Mouse (Mus musculus) kidney, postnatal 10 days (tissue): ENCODE data around the gene Glra4.

ENCODE experiments used
- DNase-seq: peaks from one replicate; pipeline ENCODE4 v3.0.0; 2021; ENCODE audit warnings: mixed read lengths

Glra4 gene

DNA sequence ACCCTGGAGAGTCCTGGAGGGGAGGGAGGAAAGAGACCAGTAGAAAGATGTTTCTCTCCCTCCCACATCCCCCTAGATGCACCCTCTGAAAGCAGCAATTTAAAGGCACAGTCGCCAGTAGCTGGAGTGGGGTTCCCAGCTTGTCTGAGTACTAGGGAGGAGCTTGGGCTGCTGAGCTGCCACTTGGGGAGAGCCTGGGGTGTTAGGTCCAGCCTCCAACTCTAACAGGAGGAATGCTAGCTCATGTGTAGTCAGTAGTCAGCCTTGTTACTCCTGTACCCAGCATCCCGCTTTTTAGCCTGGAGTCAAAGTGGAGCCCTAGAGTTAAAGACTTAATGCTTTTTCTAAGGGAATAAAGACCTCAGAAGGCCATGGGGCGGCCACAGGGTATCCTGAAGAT lies at the start of gene Glra4:
Gene Glra4 (minus strand): TSS at position 101 of the 400 bp plus-strand sequence.
- DNase-seq = no peak

DNA sequence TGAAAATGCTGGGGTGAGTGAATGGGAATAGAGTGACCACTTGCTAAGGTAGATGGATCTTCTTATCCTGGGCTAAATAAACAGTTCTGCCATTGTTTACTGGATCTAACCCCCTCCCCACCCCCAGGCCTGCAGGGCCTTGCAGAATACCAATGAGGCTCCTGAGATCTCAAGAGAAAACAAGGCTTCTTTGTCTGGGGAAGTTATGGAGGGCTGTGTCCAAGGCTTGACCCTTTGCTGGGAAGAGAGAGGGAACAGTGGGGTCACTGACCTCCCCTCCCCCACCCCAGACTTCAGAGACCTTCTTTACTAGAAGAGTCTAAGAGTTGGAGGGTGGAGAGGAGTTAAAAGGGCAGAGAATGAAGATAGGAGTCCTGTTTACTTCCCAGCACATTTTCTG lies 48.7 kb upstream of the Glra4 start:
- no peak for DNase-seq

DNA sequence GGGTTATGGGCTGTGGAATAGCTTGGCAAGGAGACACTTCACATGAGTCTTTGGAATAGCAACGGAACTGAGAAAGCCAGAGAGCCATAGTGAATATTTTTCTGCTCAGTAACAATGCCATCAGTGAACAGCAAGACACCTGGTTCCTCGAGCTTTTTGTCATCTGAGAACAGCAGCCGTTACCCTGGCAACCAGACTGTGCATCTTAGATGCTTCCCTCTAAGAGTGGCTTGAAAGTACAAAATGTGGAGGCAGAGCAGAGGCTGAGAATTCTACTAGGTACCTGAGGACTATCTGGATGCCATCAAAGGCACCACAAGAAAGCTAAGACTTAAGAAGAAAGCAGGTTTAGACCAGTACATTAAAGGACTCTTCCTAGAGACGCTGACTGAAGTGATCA lies 45.1 kb upstream of the Glra4 start:
- DNase-seq = no peak

DNA sequence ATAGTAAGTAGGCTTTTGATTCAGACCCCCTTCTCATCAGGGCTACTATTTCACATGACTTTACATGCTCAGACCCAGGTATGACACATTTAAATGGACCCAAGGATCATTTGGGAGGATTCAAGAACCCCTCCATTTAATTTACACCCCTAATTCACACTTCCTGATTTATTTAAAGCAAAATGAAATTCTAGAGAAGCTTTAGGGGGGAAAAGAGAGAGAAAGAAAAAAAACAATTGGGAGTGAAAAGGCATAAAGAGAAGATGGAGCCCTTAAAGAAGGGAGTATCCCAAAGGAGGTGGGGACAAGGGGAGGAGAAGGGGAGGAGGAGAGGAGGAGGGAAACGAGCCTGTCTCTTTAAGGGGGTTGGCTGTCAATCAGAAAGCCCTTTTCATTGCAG lies 42.4 kb upstream of the Glra4 start, which contains the start of gene Plp1:
Gene Plp1 (plus strand): TSS at position 301 of the 400 bp plus-strand sequence.
- no peak for DNase-seq

DNA sequence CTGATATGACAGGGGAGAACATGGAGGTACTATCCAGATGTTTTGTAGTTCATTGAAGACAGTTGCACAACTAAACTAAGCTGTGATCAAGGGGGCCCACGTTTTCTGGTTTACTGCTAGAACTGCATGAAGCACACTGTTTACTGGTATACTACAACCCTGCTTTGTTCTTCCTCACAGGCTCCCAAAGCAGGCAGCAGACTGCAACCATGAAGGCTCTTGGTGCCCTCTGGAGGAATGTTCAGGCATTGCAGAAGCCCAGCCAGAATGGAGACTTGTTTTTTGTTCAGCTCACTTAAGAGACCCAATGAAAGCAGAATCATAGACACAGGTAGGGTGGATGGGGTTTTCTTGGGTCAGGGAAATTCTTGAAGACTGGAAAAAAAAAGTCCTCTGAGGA lies 40.3 kb upstream of the Glra4 start:
- peak; percentile 80 for DNase-seq

DNA sequence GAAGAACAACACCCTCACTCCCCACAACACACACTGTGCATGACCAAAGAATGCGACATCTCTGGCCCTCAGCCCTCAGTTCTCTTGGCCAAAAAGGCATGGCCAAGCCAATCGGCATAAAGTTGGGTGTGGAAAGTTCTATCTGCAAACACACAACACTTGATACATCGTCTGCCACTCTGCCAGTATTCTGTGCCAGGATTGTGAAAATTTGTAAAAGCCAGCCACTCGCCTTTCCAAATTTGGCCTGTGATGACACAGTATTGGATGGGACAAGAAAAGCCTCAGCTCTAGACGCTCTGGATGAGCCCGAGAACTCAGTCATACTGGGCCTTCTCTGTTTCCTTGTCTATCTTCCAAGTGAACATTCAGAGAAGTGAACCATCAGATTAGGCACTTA lies 39.8 kb upstream of the Glra4 start:
- DNase-seq = no peak

DNA sequence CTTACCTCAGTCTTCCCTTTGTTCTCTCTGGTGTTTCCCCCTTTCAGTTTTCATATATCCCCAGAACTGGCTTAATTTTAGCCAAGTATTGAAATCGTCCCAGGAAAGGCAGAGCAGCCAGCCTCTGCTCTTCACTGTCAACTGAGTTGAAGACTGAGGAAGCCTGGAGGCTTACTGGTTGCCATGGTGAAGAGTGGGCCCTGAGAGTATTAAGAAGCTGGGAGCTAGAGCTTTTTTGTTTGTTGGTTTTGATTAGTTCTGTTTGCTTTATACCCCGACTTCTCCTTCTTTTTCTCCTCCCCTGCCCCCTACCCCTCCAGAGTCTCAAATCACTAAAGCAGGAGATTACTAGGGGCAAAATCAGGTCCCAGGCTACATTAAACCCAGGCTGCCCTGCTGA lies 17.3 kb upstream of the Glra4 start:
- DNase-seq = no peak

DNA sequence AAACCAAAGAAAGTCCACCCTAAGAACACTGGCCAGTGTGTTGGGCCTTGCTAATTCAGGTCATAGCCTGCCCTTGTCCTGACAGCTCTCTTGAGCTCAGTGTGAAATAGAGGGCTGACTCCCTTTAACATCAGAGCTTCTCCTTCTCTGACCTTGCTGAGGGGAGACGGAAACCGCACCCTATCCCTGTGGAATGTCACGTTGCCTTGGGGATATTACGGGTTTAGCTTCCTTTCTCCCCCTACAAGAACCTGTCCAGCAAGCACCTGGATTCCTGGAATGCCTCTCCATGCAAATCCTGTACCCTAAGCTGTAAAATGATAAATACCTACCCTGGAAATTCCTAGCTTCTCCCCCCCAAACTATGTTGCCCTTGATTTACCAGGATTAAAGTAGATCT lies 9.5 kb upstream of the Glra4 start:
- no peak for DNase-seq

DNA sequence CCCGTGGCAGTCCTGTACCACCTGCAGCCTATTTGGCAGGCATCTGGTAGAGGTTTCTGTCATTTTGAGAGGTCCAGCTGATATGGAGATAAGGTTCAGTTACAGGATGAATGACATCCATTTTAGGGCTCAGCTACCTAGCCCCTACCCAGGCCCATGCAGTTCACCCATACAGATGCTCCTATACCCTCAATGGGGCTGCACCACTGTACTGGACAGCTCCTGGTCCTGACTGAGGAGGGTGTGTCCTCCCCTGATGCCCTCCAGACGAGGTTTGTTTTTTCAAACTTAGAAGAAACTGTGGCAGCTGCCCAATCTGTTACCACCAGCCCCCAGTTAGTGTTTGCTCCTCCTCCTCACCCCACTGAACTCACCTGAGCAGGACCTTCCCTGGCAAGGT lies 679 bp downstream of the Glra4 start:
- no peak for DNase-seq

DNA sequence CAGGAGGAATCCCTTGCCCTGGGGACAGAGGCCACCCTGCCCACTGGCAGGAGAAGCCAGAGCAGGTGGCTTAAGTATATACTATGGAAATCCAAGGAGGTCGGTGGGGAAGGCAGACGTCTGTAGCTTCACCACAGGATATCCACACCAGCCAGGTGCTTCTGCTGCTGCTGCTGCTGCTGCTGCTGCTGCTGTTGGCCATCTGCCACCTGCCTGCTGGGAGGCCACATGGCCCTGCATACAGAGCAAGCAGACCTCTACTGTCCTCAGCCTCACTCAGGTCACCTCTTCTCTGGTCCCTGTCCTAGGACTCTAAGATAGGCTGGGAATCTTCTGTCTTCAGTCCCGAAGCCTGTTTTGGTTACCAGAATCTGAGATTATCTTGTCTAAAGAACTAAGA lies 1.9 kb downstream of the Glra4 start:
- no peak for DNase-seq

DNA sequence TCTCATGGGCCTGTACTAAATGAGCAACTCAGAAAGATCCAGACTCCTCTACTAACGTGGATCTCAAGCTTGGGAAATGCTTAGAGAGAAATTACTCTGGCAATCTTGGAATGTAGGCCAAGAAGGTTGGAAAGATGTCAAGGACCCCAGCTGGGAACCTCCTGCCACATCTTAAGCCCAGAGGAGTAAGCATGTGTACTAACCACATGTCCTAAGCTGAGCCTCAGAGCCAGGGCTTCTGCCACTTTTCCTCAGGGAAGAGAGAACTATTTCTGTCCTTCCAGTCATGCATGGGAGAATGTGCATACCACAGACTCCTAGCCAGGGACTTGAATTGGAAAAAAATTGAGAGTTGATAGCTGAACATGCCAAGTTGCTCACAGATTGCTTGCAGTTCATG lies 6.9 kb downstream of the Glra4 start:
- no peak for DNase-seq

DNA sequence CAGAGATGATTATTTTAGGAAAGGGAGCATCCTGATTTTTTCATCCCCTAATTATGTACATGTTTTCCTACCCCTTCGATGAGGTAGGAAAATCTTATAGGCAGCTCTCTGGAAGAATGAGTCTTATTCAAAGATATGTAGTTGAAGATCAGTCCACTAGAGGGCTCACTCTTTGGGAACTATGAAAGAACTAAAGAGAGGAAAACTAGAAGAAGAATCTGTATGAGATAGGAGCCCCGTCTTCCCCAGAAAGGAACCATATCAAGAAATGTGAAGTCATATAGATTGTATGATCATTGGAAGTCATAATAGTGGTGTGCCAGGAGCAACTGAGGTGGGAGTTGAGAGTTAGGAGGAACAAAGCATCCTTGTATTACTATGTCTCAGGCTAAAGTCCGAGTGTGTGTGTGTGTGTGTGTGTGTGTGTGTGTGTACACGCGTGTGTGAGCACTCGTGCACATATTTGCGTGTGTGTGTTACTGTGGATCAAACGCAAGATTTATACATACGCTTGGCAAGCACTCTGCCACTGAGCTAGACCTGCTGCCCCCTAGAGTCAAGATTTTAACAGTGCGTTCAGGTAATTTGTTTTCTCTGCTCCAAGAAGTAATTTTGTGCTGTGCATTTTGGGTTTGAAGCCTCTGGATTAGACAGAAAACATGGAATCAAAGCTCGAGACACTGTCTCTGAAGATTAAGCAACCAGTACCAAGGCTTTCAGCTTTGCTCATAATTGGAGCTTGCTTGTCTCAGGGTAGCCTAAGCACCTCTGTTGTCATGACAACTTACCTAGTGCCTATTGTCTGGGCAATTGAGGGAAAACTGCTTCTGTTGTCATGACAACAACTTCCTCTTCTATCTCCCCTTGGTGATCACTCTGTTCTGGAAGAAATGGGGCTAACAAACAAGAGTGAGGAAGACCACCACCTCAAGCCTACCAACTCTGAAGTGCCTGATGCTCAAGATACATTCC lies 18.6 kb downstream of the Glra4 start:
- DNase-seq = no peak

DNA sequence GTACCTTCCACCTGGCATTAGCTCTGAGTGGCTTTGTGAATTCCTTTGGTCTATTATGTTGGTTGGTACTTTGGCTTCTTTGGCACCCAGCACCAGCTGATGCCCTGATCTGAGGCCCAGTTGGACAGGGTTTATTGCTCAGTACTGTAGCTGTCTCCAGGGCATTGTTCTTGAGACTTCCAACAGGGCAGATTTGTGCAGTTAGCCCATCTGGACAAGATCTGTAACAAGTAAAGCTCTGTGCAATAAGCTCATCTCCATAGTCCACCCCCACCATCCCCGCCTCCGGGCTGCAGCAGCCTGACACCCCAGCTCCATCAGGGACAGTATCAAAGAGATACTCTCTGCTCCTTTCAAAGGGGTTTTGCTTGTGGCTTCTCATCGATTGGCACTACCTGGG lies 24.5 kb downstream of the Glra4 start:
- DNase-seq = no peak

DNA sequence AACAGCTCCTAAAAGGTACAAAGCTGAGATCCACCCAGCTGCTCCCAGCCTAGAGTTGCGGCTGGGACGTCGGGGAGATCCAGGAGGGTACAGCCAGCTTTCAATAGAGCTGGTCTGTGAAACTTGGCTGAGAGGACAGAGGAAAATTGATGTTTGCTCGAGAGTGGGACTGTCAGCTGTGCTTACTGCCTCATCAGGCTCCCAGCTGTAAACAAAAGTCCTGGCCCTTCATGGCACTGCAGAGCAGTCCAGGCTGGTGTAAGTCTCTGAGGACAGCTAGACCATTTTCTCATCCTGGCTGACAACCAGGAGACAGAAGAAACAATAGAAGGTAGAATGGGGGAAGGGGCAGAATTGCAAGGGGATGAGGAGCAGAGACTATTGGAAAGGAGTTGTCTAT lies 30.6 kb downstream of the Glra4 start:
- no peak for DNase-seq

DNA sequence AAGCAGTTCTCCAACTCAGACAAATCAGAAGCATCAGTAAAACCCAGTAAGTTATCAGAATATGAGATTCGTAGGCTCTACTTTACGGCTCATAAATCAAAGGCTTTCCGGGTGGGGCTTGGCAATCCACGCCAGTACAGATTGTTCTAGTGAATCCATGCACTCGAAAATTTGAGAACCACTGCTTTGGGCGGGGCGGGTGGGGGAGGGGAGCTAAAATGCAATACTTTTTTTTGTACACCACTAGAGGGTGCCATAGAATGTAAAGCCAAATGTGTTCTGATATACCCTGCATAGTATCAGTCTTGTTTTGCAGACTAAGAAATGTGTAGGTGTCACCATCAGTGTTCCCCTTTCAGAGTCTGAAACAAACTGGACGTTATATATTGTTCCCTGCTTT lies 35.3 kb downstream of the Glra4 start:
- no peak for DNase-seq

DNA sequence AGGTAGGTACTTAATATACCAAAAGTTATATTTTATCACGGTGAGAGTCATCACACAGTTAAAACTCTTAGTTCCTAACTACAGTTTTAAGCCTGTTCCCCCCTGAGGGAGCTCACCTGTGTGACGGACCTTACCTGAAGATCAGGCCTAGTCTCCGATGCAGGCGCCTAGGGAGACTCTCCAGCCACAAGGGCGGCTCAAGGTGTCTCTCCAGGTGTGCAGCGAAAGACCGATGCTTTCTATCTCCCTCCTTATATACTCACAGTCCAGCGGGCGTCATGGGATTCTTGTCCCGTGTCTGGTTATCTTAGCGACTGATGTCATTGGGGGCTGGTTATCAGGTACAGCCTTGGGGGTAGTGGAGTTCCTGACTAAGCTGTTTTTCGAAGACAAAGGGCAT lies 36.5 kb downstream of the Glra4 start, which contains the start of gene Morf4l2:
Gene Morf4l2 (minus strand): TSS at position 232 of the 400 bp plus-strand sequence.
- DNase-seq = peak; percentile 6

DNA sequence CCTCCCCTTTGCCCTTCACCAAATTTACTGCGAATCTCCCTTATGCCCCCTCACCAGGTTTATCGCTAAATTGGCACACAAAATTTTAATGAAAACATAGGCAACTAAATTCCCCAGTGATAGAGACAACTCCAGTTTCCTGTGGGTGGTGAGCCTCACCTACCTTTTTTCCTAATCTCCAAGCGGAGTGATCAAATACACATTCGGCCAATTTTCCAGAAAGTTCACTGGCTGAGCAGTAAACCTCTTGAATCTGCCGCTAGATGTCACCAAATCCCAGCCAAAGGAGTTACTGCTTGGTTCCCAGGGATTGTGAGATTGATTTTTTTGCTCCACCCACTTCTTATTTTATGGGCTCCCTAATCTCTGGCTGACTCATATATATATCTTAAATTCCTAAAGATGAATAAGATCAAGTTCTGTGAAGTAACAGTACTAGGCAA lies 37.3 kb downstream of the Glra4 start:
- peak; percentile 74 for DNase-seq

DNA sequence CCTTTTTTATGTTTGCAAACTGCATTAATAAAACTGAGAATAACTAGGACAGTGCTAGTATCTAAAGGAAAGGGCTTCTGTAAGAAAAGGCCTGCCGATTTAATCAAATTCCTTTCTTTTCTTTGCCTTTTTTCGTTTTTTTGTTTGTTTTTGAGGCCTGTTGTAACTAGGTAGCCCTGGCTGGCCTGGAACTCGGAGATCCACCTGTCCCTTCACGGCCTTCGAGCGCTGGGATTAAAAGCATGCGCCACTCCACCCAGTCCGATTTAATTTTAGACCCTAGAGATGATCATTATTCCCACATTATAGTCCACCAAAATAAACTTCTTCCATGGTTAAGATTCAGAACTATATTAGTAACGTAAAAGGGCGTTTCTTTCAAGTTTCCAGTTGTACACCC lies 37.7 kb downstream of the Glra4 start:
- DNase-seq = peak; percentile 14

DNA sequence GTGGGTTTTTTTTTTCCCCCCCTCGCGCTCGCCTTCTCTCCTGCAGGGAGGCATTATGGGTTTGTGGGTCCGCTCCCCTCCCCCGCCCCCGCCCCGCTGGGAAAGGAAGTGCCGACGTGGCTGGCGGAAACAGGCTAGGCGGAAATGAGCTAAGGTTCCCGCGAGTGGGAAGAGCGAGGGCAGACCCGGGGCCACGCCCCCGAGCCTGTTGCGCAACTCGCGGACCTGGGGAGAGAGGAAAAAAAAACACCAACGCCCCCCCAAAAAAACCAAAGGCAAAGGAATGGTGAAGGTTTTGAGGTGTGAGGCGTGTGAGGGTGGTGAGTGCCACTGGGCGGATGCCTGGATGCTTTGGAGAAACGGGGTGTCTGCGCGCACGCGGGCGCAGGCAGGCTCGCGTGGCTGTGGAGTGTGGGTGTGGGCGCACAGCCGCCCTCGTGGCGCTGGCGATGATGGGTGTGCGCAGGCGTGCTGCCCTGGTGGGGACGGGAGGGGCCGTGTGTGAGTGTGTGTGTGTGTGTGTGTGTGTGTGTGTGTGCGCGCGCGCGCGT lies 38.2 kb downstream of the Glra4 start:
- DNase-seq = peak; percentile 93

DNA sequence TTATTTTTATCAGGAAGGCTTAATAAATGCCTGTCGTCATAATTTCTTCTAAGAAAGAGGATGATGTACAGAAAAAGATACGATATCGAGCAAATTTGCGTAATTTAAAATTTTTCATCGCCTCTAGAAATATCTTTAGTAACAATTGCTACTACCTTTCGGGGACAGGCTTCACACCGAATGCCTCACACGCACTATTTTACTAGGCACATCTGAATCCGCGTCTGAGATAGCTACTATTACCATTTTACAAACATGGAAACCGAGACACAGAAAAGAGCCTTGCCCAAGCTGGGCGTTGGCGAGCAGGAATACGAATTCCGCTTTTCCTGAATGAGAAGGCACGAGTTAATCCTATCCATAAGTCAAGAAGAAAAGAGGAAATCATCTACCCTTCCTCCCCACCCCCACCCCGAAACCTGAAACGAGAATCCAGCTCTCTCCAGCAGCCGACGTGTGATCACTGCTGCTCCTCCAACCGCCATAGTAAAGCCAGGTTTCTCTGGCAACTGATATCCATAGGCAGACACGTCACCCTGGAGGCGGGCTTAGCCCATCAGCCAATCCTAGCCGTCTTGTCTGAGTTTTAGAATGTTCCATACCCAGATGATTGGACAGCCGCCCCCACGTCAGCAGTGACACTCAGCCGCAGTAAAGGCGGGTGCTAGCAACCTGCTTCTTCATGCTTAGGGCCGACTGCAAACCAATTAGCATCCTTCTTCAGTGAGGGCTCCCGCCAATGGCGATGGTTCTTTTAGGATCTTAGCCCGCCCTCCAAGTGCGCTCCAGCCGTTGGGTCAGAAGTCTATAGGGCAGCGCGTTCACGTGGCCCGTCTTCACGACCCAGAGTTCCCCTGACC lies 38.9 kb downstream of the Glra4 start:
- peak; percentile 94 for DNase-seq

DNA sequence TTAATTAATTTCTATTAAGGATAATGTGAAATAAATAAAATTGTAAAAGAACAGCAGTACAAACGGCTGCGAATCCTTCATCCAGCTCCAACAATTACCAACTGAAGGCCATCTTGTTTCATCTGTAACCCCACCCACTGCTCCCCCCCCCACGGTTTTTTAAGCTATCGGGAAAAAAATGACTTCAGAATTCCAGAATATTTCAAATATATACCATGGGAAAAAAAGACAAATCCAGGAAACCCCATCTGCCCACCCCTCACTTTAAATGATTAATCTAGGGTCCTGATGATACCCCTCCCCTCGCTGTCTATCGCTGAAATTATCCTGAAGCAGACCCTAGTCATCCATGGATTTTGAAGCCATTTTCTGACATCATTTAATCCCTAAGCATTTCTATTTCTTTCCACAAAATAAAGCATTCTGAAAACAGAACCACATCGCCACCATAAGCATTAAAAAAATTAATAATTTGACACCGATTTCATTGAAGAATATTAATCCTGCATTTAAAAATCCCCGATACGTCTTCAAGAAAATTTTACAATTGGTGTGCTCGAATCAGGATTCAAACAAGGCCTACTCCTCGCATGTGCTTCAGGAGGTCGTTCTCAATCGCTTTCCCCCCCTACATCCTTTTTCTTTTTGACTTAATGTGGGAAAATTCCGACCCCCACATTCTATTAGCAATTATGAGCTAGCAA lies 39.7 kb downstream of the Glra4 start:
- DNase-seq = peak; percentile 7

DNA sequence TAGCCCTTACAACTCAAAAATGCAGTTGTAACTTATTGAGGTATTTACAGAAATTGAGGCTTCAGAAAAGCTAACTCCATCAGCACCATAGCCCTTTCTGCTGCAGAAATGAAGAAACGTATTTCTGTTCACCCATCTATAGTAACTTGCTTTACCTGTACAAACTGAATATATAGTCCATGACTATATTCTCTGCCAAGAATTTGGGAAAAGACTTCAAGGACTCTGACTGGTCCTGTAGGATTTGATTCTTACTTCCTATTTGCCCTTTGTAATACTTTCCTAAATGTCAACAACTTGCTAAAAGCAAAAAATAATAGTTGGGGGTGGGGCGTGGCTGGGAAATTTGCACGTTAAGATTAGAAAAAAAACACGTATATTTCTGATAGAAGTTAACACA lies 47.9 kb downstream of the Glra4 start:
- DNase-seq = no peak
